Mouse (Mus musculus) central nervous system, embryonic 14 days (tissue): ENCODE data around the gene Cit. TPM values are rescaled to one million over a fixed set of nuclear protein-coding genes. Genes with fewer than 3 reads are reported as not detected.

Source experiments
- polyA plus RNA-seq: library from polyadenylated mRNA; depleted of rRNA; stranded (reverse); fragments of >200 nt; gene quantifications from 2 replicates; pipeline ENCODE4 v1.2.3, GENCODE M21; 2012; rRNA removed

The Cit gene
- polyA plus RNA-seq, result 10.2 and 10.6 TPM in 2 replicates

DNA sequence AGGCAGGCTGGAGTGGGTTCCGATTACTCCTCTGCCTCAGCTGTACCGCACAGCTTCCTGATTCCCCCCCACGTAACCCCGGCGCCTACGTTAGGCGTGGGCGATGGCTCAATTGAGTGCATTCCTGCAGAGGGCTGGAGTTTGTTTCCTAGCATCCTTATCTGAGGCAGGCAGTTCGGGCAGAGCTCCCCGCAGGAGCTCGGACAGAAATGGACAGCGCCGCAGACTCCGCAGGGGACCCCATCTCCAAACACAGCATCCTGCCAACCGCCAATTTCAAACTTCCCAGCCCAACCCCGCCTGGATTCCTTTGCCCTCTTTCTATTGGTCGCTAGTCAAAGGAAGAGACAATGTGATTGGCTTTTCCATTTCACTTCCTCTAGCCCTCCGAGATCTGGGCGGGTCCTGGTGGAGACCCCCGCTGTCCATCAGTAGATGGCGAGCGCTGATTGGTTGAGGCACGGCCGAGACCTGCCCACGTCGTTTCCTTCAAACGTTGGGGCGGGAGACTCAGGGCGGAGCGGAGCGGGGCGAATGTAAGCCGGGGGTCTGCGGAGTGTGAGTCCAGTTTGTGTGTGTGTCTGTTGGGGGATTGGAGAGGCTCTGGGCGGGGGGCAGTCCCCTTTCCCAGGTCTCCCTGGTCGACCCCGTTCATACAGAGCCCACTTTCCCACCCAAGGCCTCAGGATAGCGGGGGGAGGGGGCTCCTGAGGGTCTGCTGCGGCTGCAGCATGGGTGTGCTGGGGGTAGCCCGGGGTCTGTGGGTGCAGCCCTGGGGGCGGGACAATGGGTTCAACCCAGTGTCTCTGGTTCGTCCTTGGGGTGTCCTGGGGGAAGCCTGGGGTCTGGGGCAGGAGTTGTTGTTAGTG lies at the start of gene Cit:
Gene Cit, plus strand, starts transcription at position 513 of the 869 bp plus-strand sequence.

DNA sequence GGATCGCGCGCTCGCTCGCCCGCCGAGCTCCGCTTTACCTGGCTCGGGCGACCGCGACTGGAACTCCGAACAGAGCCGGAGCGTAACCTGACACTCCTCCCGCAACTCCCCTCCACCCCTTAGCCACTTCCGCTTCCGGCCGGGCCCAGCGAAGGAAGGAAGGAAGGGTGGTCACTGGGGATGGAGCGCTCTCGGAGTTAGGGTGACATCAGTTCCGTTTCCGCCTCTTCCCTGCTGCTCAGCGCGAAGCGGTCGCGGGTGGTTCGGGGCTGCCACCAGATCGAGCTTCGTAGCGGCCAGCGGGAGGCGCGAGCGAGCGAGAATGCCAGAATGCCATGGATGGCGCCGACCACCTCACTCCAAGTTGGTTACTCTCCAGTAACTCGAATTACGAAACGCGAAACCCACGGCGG lies 179.3 kb downstream of the Cit start, which contains the start of gene Prkab1:
Gene Prkab1, minus strand, starts transcription at position 182 of the 413 bp plus-strand sequence.

Other genes with a start within 250 kb of the Cit start
- 85.9 and 95.8 TPM in 2 replicates for gene Rab35, start 213.4 kb upstream of the Cit start, polyA plus RNA-seq
- 149 and 155 TPM in 2 replicates for gene Bicdl1, start 113.7 kb upstream of the Cit start, polyA plus RNA-seq
- 80.3 and 81.8 TPM in 2 replicates for gene Prkab1, start 179.2 kb downstream of the Cit start, polyA plus RNA-seq
- gene Tmem233, start 238.0 kb downstream of the Cit start, polyA plus RNA-seq, result not detected in 2 replicates